Mouse (Mus musculus) cerebellum, postnatal 25 days (tissue): Measurements from ENCODE around the gene Wdr74.
A peak's percentile ranks its signal among the peaks of the same experiment; 100 is the strongest.

Experiments
- DNase-seq, 2 experiments: peaks; one replicate each; pipeline ENCODE4 v3.0.0; 2021; ENCODE audit warnings: mixed read lengths in 2 of 2

The Wdr74 gene

DNA sequence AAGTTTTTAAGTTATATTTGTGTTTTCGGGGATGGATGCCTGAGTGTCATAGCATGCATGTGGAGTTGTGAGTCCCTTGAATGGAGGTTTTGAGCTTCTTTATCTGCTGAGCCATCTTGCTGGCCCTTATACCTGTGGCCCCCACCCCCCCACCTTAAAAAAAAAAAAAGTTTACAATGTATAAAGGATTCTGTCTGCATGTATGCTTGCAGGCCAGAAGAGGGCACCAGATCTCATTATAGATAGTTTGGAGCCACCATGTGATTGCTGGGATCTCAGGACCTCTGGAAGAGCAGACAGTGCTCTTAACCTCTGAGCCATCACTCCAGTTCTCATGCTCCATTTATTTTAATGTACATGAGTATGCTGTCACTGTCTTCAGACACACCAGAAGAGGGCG, 11.7 kb downstream of the Wdr74 start:
- no peak for DNase-seq

DNA sequence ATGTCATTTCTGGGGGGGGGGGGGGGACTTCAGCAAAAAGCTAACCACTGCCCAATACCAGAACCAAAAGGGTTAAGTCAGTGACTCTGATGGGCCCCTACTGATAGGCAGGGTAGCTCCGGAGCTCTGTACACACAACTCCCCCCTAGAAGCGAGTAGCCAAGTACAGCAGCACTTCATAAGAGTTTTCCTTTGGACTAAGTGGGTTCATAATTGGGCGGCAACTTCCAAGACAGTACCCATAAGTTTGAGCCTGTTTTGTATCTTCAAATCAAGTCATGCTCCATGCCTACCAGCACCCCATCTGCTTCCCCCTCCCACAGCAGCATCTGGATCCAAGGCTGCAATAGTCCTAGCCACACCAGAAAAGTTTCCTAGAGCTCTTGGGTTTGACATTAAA, 20.0 kb downstream of the Wdr74 start:
- DNase-seq, result no peak

DNA sequence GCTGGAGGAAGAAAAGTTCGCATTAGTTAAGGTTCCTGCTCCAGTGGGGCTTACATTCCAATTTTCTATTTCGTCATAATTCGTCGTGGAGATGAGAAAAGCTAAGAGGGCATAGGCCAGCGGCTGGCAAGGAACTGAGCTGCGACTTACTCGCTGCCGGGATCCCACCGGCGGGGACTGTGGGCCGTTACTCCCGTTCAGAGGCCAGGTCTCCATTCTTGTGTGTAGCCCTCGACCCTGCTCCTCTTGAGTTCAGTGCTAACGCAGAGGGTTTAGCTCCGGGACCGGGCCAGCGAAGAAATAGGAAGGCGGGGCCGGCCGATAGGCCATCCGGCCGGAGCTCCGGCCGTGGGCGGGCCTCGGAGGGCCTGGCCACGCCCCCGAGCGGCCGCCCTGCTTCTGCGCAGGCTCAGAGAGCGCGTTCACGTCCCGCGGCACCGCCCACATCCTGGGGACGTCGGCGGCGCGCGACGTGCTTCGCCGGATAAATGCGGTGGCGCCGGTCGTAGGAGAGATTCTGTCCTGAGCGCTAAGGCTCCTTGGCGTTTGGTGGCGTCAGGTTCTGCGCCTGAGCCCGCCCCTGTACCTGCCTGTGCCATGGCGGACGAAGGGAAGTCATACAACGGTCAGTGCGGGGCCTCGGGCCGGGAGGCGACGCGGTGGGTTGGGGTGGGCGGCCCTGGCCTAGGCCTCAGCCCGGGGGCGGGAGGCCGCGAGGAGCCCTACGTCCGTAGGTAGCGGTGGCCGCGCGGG, 21.2 kb downstream of the Wdr74 start, which contains the start of gene Nxf1:
TSS of gene Nxf1 (plus strand) at position 439 of the 753 bp plus-strand sequence.
- peak; percentile 92 to 98 for DNase-seq

DNA sequence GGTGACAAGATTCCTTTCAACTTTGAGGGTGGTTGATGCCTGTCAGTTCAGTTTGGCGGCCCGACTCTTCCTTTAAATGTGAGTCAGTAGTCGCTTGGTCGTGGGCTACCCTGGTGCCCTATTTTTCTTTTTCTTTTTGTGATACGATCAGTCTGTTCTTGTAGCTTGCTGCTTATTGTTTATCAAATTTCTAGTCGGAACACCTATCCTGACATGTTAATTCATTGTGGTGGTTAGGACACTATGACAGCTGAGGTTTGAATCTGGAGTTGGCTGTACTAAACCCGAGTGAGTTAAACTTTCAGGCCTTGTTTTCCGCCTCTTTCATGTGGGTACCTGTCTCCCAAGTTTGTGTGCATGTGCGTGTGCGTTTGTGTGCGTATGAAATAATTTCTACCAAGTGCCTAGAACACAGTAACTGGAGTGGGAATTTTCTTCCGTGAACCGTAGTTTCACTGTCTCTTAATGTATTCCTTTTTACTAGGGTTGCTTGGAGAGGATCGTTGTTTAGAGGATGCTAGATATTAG, 21.9 kb downstream of the Wdr74 start:
- no peak for DNase-seq

DNA sequence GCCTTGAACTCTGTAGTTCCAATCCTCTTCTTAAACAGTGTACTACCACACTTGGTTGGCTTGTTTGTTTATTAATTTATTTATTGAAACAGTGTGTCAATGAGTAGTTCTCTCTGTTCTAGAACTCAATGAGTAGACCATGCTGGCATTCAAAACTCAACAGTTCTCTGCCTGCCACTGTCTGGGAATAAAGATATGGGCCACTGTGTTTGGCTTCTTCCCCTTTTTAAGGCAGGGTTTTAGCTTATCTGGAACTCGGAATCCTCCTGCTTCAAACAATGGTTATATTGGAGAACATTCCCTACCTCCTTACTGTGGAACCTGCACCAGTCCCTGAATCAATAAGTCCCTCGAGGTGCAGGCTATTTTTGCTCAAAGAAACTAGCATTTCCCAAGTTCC, 23.3 kb downstream of the Wdr74 start:
- DNase-seq, result no peak

DNA sequence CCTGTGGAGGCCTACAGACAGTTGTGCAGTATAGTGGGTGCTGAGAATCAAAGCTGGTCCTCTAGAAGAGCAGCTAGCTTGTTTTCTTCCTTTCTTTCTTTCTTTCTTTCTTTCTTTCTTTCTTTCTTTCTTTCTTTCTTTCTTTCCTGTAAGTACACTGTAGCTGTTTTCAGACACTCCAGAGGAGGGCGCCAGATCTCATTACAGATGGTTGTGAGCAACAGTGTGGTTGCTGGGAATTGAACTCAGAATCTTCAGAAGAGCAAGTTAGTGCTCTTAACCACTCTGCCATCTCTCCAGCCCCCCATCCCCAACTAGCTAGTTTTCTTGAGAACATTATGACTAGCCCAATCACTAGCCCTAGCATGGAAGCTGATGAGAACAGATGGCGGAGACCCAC, 25.1 kb downstream of the Wdr74 start:
- DNase-seq, result no peak

DNA sequence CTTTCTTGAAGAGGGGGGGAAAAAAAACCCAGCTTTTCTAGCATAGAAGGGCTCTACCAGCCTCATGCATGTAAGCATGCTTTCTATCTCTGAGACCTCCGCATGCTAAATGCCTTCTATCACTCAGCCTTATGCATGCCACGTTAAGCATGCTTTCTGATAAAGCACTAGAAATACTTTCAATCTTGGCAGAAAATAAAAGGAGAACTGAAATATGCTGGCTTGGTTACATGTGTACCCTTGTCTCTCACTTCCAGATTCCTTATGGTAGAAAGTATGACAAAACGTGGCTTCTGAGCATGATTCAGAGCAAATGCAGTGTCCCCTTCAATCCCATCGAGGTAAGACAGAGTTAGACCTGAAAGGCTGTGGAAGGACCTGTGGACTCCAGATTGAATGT, 27.6 kb downstream of the Wdr74 start:
- DNase-seq, result no peak

DNA sequence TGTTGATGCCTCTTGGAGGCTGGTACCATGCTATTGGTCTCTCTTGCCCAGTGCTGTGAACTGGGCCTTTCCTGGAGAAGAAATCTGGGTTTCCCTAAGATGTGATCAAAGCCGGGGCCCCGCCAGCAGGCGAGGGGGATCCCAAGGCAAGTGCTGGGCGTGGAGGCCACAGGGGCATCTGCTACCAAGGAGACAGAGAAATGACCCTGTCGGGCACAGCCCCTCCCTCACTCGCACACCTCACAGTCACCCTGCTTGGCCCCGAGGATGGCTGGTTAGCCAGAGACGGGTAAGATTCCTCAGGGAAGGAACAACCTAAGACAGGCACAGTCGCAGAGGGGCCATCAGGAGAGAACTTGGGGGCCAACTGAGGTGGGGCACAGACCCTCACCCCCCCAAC, 29.9 kb downstream of the Wdr74 start:
- no peak for DNase-seq

DNA sequence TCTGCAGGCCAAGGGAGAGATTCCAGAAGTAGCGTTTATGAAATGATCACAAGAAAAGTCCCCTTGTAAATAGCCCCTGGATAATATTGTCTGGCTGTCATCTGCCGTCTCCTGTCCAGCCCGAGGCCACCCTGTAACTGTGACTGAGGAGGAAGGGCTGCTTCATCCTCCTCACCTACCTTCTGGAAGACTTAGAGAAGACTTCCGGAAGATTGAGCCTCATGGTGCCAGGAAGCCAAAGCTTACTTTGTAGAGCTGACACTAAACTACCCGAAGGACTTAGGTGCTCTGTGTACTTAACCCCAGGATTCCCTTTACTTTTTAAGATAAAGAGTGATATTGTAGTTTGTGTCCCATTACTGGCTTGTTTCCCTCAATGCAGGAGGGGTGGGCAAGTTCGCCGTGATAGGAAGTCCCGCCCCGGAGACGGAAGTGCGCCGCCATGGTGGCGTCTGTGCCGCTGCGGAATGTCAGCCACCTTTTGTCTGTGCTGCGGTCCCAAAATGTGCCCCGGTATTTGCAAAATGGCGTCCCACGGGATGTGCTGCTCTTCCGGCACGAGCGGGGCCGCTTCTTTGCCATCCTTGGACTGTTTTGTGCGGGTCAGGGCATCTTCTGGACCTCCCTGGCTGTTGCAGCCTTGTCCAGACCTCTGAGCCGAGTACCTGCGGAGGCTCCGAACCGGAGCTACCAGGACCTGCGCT, 35.1 kb downstream of the Wdr74 start, which contains the start of gene Tmem223:
TSS of gene Tmem223 (plus strand) at position 430 of the 704 bp plus-strand sequence.
- peak; percentile 85 to 90 for DNase-seq

DNA sequence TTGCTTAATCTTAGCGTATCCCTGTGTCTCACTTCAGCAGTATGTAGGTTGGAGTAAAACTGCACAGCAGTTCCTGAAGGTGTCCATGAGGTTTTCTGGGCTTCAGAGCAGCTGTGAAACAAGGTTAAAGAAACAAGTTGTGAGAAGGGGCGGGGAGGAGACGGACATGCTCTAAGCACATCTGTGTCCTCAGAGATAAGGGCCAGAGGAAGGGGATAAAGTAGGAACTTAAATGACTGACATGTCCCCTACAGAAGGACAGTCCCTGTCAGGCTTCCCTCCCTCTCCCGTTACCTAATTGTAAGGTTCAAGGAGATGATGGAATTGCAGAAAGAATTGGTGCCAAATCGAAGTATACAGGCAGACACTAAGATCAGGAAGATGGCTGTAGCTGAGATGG, 37.4 kb downstream of the Wdr74 start:
- no peak for DNase-seq

DNA sequence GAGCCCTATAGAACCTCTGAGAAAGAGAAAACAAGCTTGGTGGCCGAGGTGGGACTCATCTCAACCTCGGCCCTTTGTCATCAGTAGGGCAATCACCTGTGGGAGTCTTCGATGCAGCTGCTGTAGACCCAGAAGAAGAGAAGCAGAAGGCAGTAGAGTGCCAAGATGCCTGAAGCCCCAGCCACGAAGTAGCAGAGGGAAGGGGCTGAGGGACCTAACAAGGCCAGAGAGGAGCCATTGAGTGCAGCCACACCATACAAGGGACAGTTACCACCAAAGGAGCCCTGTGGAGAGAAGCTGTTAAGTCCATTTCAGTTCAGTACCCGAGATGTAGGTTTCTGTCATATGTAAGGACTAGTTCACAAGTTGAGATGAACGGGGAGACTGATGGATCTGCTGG, 37.8 kb downstream of the Wdr74 start:
- DNase-seq, result no peak

DNA sequence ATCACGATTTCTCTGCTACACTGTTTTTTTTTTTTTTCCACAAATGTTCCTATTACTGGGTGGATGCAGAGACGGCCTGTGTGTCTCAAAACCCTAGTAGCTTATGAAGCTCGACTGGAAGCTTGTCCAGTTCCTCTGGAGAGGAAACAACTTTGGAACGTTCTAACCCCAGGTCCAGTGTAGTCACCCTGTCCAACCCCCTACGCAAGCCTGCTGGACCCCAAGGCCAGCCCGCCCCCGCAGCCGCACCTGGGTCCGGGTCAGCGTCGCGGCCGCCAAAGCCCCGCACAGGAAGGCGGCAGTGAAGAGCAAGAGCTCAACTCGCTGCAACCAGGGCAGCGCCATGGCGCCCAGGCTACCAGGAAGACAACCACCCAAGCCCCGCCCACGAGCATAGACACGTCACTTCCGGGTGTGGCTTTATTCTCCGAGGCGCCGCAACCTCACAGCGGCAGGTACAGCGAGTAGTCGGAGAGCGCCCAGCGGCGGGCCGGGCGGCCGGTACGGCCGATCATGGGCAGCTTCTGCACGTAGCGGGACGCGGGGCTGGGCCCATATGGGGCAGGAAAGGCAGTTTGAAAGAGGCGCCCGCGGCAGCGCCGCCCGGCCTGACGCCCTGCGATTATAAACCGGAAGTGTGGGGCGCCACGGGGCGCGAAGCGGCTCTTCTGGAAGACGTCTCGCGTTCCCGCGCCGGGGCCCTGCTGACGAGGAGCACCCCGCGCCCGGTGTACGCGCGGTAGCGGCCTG, 38.6 kb downstream of the Wdr74 start, which contains the start of gene Tmem179b:
TSS of gene Tmem179b (minus strand) at position 382 of the 750 bp plus-strand sequence.
- DNase-seq, result peak; percentile 98 to 99

DNA sequence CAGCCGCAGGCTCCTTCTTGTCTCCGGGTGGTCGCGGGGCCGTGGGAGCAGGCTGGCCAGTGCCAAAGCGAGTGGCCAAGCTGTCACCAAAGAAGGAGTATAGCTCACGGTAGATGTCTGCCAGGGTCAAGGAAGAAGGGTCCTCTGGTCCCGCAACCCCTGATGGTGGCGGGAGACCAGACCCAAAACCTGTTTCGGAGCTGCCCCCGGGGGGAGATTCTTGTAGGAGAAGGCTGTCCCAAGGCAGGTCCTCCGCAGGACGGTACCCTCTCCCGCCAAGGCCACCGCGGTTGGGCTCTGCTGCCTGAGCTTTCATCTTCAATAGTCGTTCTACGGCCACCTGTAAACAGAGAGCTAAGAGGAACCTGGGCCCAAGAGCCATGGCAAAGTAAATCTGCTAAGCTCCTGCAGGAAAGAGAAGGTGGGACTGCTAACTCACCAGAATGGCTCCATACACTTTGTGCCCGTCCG, 39.4 kb downstream of the Wdr74 start:
- DNase-seq, result no peak

DNA sequence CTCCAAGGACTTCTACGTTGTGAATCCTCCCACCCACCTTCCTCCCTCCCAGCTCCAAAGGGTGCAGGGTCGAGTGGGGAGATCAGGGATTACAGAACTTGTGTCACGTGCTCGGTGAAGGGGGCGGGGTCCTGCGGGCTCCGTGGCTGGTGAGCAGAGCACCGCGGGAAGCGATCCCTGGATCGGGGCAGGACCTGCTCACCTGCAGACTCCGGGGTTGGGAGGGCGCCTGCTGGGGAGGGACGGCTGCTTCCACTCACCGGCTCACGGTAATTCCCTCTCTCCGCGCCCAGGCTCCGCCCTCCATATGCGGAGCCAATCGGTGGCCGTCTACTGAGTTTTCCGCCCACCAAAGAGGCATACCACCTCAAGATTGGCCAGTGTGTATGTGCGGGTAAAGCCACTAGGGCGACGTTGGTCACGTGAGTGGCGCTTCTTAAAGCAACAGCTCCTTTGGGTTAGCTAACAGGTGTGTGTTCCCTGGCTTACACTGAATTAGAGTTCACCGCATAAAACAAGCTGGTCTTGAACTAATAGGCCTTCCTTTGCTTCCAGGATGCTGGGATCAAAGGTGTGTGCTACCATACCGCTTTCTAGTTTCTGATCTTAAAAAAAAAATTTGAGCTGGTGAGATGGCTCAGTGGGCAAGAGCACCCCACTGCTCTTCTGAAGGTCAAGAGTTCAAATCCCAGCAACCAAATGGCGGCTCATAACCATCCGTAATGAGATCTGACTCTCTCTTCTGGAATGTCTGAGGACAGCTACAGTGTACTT, 50.6 kb downstream of the Wdr74 start, which contains the start of gene Taf6l:
TSS of gene Taf6l (minus strand) at position 410 of the 774 bp plus-strand sequence.
- DNase-seq, result peak; percentile 89 to 93

DNA sequence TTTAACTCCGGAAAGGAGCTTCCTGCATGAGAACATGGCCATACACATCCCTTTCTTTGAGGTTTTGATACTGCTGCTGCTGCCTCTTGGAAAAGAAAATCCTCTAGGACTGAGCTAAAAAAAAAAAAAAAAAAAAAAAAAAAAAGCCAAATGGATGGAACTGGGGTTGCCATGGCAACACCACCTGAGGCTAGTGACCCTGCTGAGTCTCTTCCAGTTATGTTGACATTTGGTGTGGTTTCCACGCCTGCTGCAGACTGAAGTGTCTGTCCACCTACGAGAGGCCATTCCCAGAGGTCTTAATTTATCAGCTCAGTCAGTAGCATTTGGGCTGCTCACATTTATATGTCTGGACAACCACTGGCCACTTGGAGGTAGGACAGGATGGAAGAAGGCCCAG, 52.9 kb downstream of the Wdr74 start:
- peak; percentile 37 to 69 for DNase-seq

DNA sequence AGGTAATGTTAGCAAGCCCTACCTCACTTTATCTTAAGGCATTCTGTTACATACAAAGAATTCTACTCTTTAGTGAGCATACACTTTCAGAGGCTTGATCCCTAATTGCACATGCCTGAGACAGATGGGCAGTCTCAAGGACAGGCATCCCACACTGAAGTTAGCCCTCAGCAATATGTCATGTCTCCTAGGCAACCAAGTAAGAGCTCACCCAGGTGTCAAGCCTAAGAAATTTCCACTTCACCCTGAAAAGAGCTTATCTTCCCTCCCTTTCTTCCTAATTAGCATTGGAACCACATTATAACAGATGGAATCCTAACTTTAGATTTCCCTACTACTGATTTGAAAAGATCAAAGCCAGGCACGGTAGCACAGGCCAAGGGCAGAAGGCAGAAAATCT, 53.5 kb downstream of the Wdr74 start:
- no peak for DNase-seq

DNA sequence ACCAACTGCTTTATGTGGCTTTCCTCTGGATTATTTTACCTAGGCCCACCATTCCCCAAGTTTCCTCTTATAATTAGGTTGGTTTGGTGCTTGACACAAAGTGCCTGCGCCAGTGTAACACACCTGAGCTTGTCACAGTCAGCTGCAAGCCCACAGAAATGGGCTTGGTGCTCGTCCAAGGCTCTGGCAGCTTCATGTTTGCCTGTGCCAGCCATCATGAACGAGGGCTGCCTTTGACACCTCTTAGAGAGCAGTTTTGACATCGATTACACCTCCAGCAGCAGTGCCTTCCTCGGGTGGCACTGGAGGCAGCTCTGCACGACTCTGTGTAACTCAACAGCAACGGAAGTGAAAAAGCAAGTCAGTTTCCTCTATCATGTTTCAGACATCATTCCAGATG, 54.5 kb downstream of the Wdr74 start:
- DNase-seq, result no peak
